Mouse (Mus musculus) MEL (cell line): ENCODE data around the gene Dbil5. TPM values are rescaled to one million over a fixed set of nuclear protein-coding genes. Genes with fewer than 3 reads are reported as not detected.

Source experiments
- DNase-seq: peaks from one replicate; pipeline ENCODE4 v3.0.0; 2011; ENCODE audit warnings: low read depth, low spot score
- H3K27ac ChIP-seq: 2 replicates; pipeline ENCODE4 v1.5.1; 2012; ENCODE audit warnings: low read depth, mild to moderate bottlenecking, control low read depth, low read length, moderate library complexity; ENCODE audit not compliant: control insufficient read depth
- H3K27me3 ChIP-seq, 2 experiments: fragments of 150-350 bp in 1 of 2; sonication (generic) in 1 of 2; 2 replicates each; pipeline ENCODE4 v1.6.1; 2012; ENCODE audit warnings: low read length in 2 of 2, mild to moderate bottlenecking in 2 of 2, improper control_type of control experiment in 1 of 2, moderate library complexity in 1 of 2; ENCODE audit not compliant: insufficient read depth in 2 of 2, control insufficient read depth in 1 of 2
- H3K36me3 ChIP-seq, 2 experiments: 2 replicates each; pipeline ENCODE4 v1.6.1; 2012 to 2014; ENCODE audit warnings: low read length in 2 of 2, improper control_type of control experiment in 1 of 2, inconsistent platforms in 1 of 2, mild to moderate bottlenecking in 1 of 2; ENCODE audit not compliant: insufficient read depth in 2 of 2, control insufficient read depth in 1 of 2
- H3K4me1 ChIP-seq, 2 experiments: fragments of 150-350 bp in 1 of 2; sonication (generic) in 1 of 2; 2 replicates each; pipeline ENCODE4 v1.6.1; 2012; ENCODE audit warnings: low read length in 2 of 2, improper control_type of control experiment in 1 of 2, mild to moderate bottlenecking in 1 of 2; ENCODE audit not compliant: insufficient read depth in 2 of 2, control insufficient read depth in 1 of 2
- H3K4me3 ChIP-seq, 2 experiments: fragments of 150-350 bp in 1 of 2; sonication (generic) in 1 of 2; 2 replicates each; pipeline ENCODE4 v1.5.1; 2012; ENCODE audit warnings: low read depth in 2 of 2, low read length in 2 of 2, mild to moderate bottlenecking in 2 of 2, moderate library complexity in 2 of 2, control low read depth in 1 of 2, improper control_type of control experiment in 1 of 2; ENCODE audit not compliant: control insufficient read depth in 1 of 2, insufficient read depth in 1 of 2
- H3K79me2 ChIP-seq: 2 replicates; pipeline ENCODE4 v1.6.1; 2012; ENCODE audit warnings: mild to moderate bottlenecking, low read length, moderate library complexity; ENCODE audit not compliant: control insufficient read depth, poor library complexity, insufficient read depth
- H3K9ac ChIP-seq: 2 replicates; pipeline ENCODE4 v1.6.1; 2012; ENCODE audit warnings: low read depth, mild to moderate bottlenecking, control low read depth, low read length, moderate library complexity; ENCODE audit not compliant: control insufficient read depth, poor library complexity, severe bottlenecking
- H3K9me3 ChIP-seq: fragments of 150-350 bp; sonication (generic); replicated peaks from 2 replicates; pipeline ENCODE4 v1.6.1; 2012; ENCODE audit warnings: mild to moderate bottlenecking, low read length, improper control_type of control experiment, moderate library complexity; ENCODE audit not compliant: insufficient read depth
- CHD2 ChIP-seq: IDR thresholded peaks from 2 replicates; pipeline ENCODE4 v1.6.1; 2011; ENCODE audit warnings: low read length, improper control_type of control experiment
- E2F4 ChIP-seq: IDR thresholded peaks from 2 replicates; pipeline ENCODE4 v1.6.1; 2011; ENCODE audit warnings: low read depth, low read length, improper control_type of control experiment, borderline replicate concordance
- ELF1 ChIP-seq: IDR thresholded peaks from 2 replicates; pipeline ENCODE4 v1.6.1; 2014; ENCODE audit warnings: low read depth, mild to moderate bottlenecking, inconsistent platforms, low read length, improper control_type of control experiment, moderate library complexity
- EP300 ChIP-seq, 2 experiments: IDR thresholded peaks; 2 replicates each; pipeline ENCODE4 v1.6.1; 2011; ENCODE audit warnings: improper control_type of control experiment in 2 of 2, low read length in 2 of 2, low read depth in 1 of 2, mild to moderate bottlenecking in 1 of 2
- ETS1 ChIP-seq: IDR thresholded peaks from 2 replicates; pipeline ENCODE4 v1.6.1; 2012; ENCODE audit warnings: low read depth, mild to moderate bottlenecking, inconsistent platforms, low read length, improper control_type of control experiment, moderate library complexity
- GABPA ChIP-seq: IDR thresholded peaks from 2 replicates; pipeline ENCODE4 v1.6.1; 2012; ENCODE audit warnings: low read depth, mild to moderate bottlenecking, inconsistent platforms, low read length, improper control_type of control experiment, moderate library complexity
- HCFC1 ChIP-seq: IDR thresholded peaks from 2 replicates; pipeline ENCODE4 v1.6.1; 2012; ENCODE audit warnings: low read depth, mild to moderate bottlenecking, inconsistent platforms, low read length, improper control_type of control experiment, moderate library complexity
- JUND ChIP-seq: IDR thresholded peaks from 2 replicates; pipeline ENCODE4 v1.6.1; 2011; ENCODE audit warnings: low read depth, mild to moderate bottlenecking, improper control_type of control experiment, low read length
- KAT2A ChIP-seq: conservative IDR thresholded peaks from 2 replicates; pipeline ENCODE4 v1.6.1; 2012; ENCODE audit warnings: low read depth, low read length, improper control_type of control experiment, inconsistent platforms
- MAFK ChIP-seq: IDR thresholded peaks from 2 replicates; pipeline ENCODE4 v1.6.1; 2011; ENCODE audit warnings: low read depth, mild to moderate bottlenecking, low read length, improper control_type of control experiment, borderline replicate concordance
- MAX ChIP-seq: IDR thresholded peaks from 2 replicates; pipeline ENCODE4 v1.6.1; 2011; ENCODE audit warnings: low read length, improper control_type of control experiment
- MEF2A ChIP-seq: IDR thresholded peaks from 2 replicates; pipeline ENCODE4 v1.6.1; 2014; ENCODE audit warnings: low read depth, mild to moderate bottlenecking, inconsistent platforms, low read length, improper control_type of control experiment; ENCODE audit not compliant: poor library complexity, insufficient replicate concordance, severe bottlenecking; ENCODE audit errors: extremely low read depth
- MYB ChIP-seq: IDR thresholded peaks from 2 replicates; pipeline ENCODE4 v1.6.1; 2011; ENCODE audit warnings: mild to moderate bottlenecking, low read depth, low read length, improper control_type of control experiment
- NELFE ChIP-seq: IDR thresholded peaks from 2 replicates; pipeline ENCODE4 v1.6.1; 2011; ENCODE audit warnings: low read depth, low read length, improper control_type of control experiment
- NRF1 ChIP-seq: IDR thresholded peaks from 2 replicates; pipeline ENCODE4 v1.6.1; 2014; ENCODE audit warnings: low read depth, mild to moderate bottlenecking, inconsistent platforms, low read length, improper control_type of control experiment, moderate library complexity; ENCODE audit not compliant: poor library complexity, insufficient read depth, severe bottlenecking
- POLR2AphosphoS2 ChIP-seq: IDR thresholded peaks from 2 replicates; pipeline ENCODE4 v1.6.1; 2011; ENCODE audit warnings: low read length, improper control_type of control experiment
- POLR2AphosphoS5 ChIP-seq: IDR thresholded peaks from 2 replicates; pipeline ENCODE4 v1.6.1; 2012; ENCODE audit warnings: low read depth, borderline replicate concordance, mild to moderate bottlenecking, inconsistent platforms, low read length, moderate library complexity, mixed read lengths
- RAD21 ChIP-seq: IDR thresholded peaks from 2 replicates; pipeline ENCODE4 v1.6.1; 2011; ENCODE audit warnings: mild to moderate bottlenecking, low read depth, low read length, improper control_type of control experiment
- SMC3 ChIP-seq: IDR thresholded peaks from 2 replicates; pipeline ENCODE4 v1.6.1; 2011; ENCODE audit warnings: low read depth, low read length, improper control_type of control experiment
- TCF12 ChIP-seq: IDR thresholded peaks from 2 replicates; pipeline ENCODE4 v1.6.1; 2014; ENCODE audit warnings: low read depth, mild to moderate bottlenecking, inconsistent platforms, low read length, improper control_type of control experiment, moderate library complexity
- USF2 ChIP-seq, 2 experiments: IDR thresholded peaks; 2 replicates each; pipeline ENCODE4 v1.6.1; 2011 to 2012; ENCODE audit warnings: improper control_type of control experiment in 2 of 2, low read length in 2 of 2, borderline replicate concordance in 1 of 2, inconsistent platforms in 1 of 2, low read depth in 1 of 2, mild to moderate bottlenecking in 1 of 2; ENCODE audit not compliant: insufficient read depth in 1 of 2
- ZMIZ1 ChIP-seq: IDR thresholded peaks from 2 replicates; pipeline ENCODE4 v1.6.1; 2012; ENCODE audit warnings: low read depth, mild to moderate bottlenecking, inconsistent platforms, low read length, improper control_type of control experiment, moderate library complexity
- ZNF384 ChIP-seq: IDR thresholded peaks from 2 replicates; pipeline ENCODE4 v1.6.1; 2012; ENCODE audit warnings: low read depth, mild to moderate bottlenecking, inconsistent platforms, low read length, improper control_type of control experiment
- polyA plus RNA-seq, 2 experiments: library from polyadenylated mRNA; stranded (reverse) in 1 of 2; unstranded in 1 of 2; fragments of >175 nt in 1 of 2; fragments of >200 nt in 1 of 2; gene quantifications; 2 replicates each; pipeline versions ENCODE4 v1.2.1 to v1.2.4; 2012; ENCODE audit warnings: low replicate concordance in 2 of 2, low read depth in 1 of 2; ENCODE audit not compliant: insufficient read length in 2 of 2, insufficient read depth in 1 of 2, missing spikeins in 1 of 2
- total RNA-seq: library from RNA; depleted of rRNA; stranded (reverse); fragments of 300-350 nt; gene quantifications from 2 replicates; pipeline ENCODE4 v1.2.3, GENCODE M21; 2012

Gene Dbil5
- total and polyA plus RNA-seq, 3 experiments, result 0.62 to 0.67 TPM; not detected in 1

DNA sequence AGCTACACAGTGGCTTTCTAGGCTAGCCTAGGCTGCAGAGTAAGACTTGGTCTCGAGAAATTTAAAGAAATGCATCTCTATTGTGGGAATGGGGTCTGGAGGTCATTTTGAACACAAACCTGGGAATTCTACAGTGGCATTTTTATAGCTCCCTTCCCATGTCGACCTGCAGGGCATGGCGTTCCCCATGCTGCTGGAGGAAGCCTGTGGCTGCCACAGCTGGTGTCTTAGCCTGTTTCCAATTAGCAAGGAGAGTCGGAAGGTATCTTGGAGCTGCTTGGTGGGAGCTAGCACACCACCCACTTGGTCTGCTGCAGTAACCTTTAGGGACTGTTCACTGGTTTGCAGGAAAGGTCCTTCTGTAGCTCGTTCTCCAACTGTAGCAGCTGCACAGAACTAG lies 38.7 kb downstream of the Dbil5 start:
- H3K27me3 ChIP-seq, result no peaks in the 10 kb centered on the region
- H3K9ac ChIP-seq, result no peak overlapping the region
- H3K27ac ChIP-seq, result no peak overlapping the region
- no peaks in the 10 kb centered on the region; a peak in 1 of 4 replicates for H3K36me3 ChIP-seq
- no peak for DNase-seq
- no peaks in the 10 kb centered on the region for H3K9me3 ChIP-seq
- H3K4me3 ChIP-seq, result no peak overlapping the region
- no peaks in the 10 kb centered on the region for H3K4me1 ChIP-seq
- H3K79me2 ChIP-seq, result no peaks in the 10 kb centered on the region
- TF ChIP-seq GABPA (no peak), POLR2AphosphoS2 (no peak), SMC3 (no peak), TCF12 (no peak), POLR2AphosphoS5 (no peak)

DNA sequence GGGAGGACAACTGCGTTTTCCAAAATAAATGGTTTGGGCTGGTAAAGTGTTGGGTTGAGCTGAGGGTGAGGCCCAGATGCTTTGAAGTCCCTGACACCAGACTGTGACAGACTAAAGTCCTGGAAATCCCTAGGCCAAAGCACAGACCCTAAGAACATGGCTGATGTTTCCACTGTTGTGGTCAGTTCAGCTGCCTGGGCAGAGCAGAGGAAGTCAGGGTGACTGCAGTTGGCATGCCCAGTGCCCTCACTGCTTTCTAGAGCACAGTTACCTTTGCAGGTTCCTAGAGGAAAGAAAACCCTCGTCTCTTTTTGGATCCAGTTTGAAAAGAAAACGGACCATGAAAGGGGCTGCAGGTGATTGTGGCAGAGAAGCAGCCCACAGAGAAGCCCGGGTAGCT lies 40.0 kb downstream of the Dbil5 start:
- no peak for TF ChIP-seq USF2 (IDR thresholded peaks at IDR 0.05; ENCODE audit: borderline replicate concordance in 1 of 2, insufficient read depth in 1 of 2, low read depth in 1 of 2, low read length in 2 of 2)
- no peak for TF ChIP-seq KAT2A
- TF ChIP-seq NELFE, result no peak
- TF ChIP-seq TCF12, result no peak
- TF ChIP-seq POLR2AphosphoS5, result no peak
- no peak for TF ChIP-seq CHD2
- Histone ChIP-seq H3K9ac (no peak overlapping the region), H3K4me1 (peaks cover 0 to 3% of the 10 kb centered on the region in 2 experiments; a peak in 1 of 4 replicates), H3K27ac (no peak overlapping the region), H3K27me3 (no peaks in the 10 kb centered on the region), H3K9me3 (no peaks in the 10 kb centered on the region), H3K36me3 (peaks cover 0 to 3% of the 10 kb centered on the region in 2 experiments; a peak in 2 of 4 replicates), H3K4me3 (no peak overlapping the region), H3K79me2 (no peaks in the 10 kb centered on the region)
- DNase-seq, result no peak

DNA sequence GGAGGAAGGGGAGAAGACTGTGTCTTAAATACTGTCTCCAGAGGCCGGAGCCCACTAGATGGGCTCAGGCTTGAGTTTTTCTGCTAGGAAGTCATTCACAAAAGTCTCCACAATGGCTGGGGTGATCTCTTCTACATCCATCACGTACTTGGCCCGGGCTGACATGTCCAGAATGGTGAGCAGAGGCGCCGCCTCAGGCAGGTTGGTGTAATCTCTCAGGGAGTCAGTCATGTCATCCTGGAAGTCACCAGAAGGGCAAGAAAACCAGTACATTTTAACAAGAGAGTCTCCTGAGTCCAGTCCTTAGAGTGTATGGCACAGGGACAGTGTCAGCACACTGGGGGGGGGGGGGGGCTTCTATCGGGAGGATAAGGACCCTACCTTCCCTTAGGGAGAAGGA lies 41.1 kb downstream of the Dbil5 start:
- Histone ChIP-seq H3K4me3 (no peak overlapping the region), H3K9ac (no peak overlapping the region), H3K36me3 (peaks cover 0 to 3% of the 10 kb centered on the region in 2 experiments; a peak in 2 of 4 replicates)

More for the DNA sequence above, 41.1 kb downstream of the Dbil5 start:
- no peak for TF ChIP-seq MYB
- no peak for TF ChIP-seq TCF12
- no peak for TF ChIP-seq SMC3
- no peak for TF ChIP-seq POLR2AphosphoS5
- TF ChIP-seq ETS1, result no peak
- TF ChIP-seq RAD21, result no peak
- TF ChIP-seq ZMIZ1, result no peak
- TF ChIP-seq E2F4, result no peak
- no peak for TF ChIP-seq GABPA
- no peak for TF ChIP-seq ZNF384
- no peak for TF ChIP-seq NRF1
- no peak for TF ChIP-seq JUND
- TF ChIP-seq HCFC1, result no peak
- TF ChIP-seq MAFK, result no peak
- no peak for TF ChIP-seq MAX
- no peak for TF ChIP-seq POLR2AphosphoS2
- no peak for TF ChIP-seq ELF1
- no peak for TF ChIP-seq EP300 (IDR thresholded peaks at IDR 0.05; ENCODE audit: low read depth in 1 of 2, low read length in 2 of 2)
- no peak for TF ChIP-seq NELFE
- TF ChIP-seq MEF2A, result no peak
- no peaks in the 10 kb centered on the region for H3K9me3 ChIP-seq
- H3K79me2 ChIP-seq, result no peaks in the 10 kb centered on the region
- no peaks in the 10 kb centered on the region for H3K27me3 ChIP-seq
- H3K4me1 ChIP-seq, result peaks cover 0 to 3% of the 10 kb centered on the region in 2 experiments; a peak in 1 of 4 replicates
- DNase-seq, result no peak
- H3K27ac ChIP-seq, result no peak overlapping the region
